Mouse (Mus musculus): ENCODE results near the gene Npc1l1. TPM values are rescaled to one million over a fixed set of nuclear protein-coding genes. Genes with fewer than 3 reads are reported as not detected.

Gene Npc1l1
- polyA plus RNA-seq, 1 experiment from 2014 or later, result 0.12 TPM

- H3K9me3 ChIP-seq (ENCODE audit: low read length), result no peaks in the 10 kb centered on the region
- no peaks in the 10 kb centered on the region for H3K27me3 ChIP-seq (ENCODE audit: insufficient read depth, low read length)
- no peak overlapping the region for H3K9ac ChIP-seq (replicated peaks; ENCODE audit: low read length)
- no peak overlapping the region for H3K4me2 ChIP-seq (replicated peaks; ENCODE audit: low read depth, low read length)
- H3K36me3 ChIP-seq (ENCODE audit: insufficient read depth, low read length), result no peaks in the 10 kb centered on the region
- 92% methylated on average over 12 of the region's 12 CpGs for WGBS
- H3K27ac ChIP-seq (ENCODE audit: low read length), result no peak overlapping the region
- no peaks in the 10 kb centered on the region; the same call in 1 of the 2 replicates for H3K4me1 ChIP-seq (ENCODE audit: insufficient read depth, low read length)
- no peak for ATAC-seq (ENCODE audit: low FRiP score, low TSS enrichment)
- H3K4me3 ChIP-seq (ENCODE audit: low read length), result no peak overlapping the region
Measured at GRCm38 (mm10) chr11:6166351-6166750, 63.6 kb downstream of the Npc1l1 start.

GRCm38 (mm10) chr11:6165391-6166081, 64.4 kb downstream of the Npc1l1 start:
- no peak overlapping the region for H3K27ac ChIP-seq (ENCODE audit: low read length)
- H3K9ac ChIP-seq (replicated peaks; ENCODE audit: low read length), result no peak overlapping the region
- H3K4me2 ChIP-seq (replicated peaks; ENCODE audit: low read depth, low read length), result no peak overlapping the region
- H3K4me3 ChIP-seq (ENCODE audit: low read length), result no peak overlapping the region
- H3K4me1 ChIP-seq (ENCODE audit: insufficient read depth, low read length), result no peaks in the 10 kb centered on the region; the same call in 1 of the 2 replicates
- no peak for ATAC-seq (ENCODE audit: low FRiP score, low TSS enrichment)
- H3K27me3 ChIP-seq (ENCODE audit: insufficient read depth, low read length), result no peaks in the 10 kb centered on the region
- no peaks in the 10 kb centered on the region for H3K9me3 ChIP-seq (ENCODE audit: low read length)
- WGBS, result 88% methylated on average over 7 of the region's 7 CpGs
- no peaks in the 10 kb centered on the region for H3K36me3 ChIP-seq (ENCODE audit: insufficient read depth, low read length)

- Histone ChIP-seq H3K9ac (replicated peaks; ENCODE audit: low read length) (no peak overlapping the region), H3K4me1 (ENCODE audit: insufficient read depth, low read length) (no peaks in the 10 kb centered on the region), H3K36me3 (ENCODE audit: insufficient read depth, low read length) (no peaks in the 10 kb centered on the region), H3K9me3 (ENCODE audit: low read length) (no peaks in the 10 kb centered on the region), H3K27ac (ENCODE audit: low read length) (no peak overlapping the region), H3K27me3 (ENCODE audit: insufficient read depth, low read length) (no peaks in the 10 kb centered on the region), H3K4me2 (replicated peaks; ENCODE audit: low read depth, low read length) (no peak overlapping the region), H3K4me3 (ENCODE audit: low read length) (no peak overlapping the region)
- whole genome bisulfite sequencing, result 95% methylated on average over 7 of the region's 7 CpGs
- no peak for ATAC-seq (ENCODE audit: low FRiP score, low TSS enrichment)
Measured at GRCm38 (mm10) chr11:6164781-6165180, 65.2 kb downstream of the Npc1l1 start.

DNA sequence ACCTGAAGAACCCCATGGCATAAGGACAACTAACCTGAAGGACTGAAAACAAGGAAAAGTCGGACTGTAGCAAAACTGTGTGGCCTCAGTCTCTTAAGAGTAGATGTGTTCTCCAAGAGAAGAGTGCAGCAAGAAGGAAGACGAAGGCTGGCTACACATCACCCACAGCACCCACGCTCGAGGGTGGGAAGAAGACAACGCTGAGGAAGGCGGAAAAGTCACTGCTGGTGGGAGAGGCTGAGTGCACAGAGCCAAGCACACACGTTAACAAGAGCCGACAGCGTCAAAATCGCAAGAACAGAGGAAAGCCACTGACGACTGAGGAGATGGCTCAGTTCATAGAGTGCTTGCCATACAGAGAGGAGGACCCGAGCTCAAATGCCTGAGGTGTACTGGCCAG, 66.2 kb downstream of the Npc1l1 start:
- Histone ChIP-seq H3K27ac (ENCODE audit: low read length) (no peak overlapping the region), H3K9me3 (ENCODE audit: low read length) (no peaks in the 10 kb centered on the region), H3K9ac (replicated peaks; ENCODE audit: low read length) (no peak overlapping the region), H3K4me2 (replicated peaks; ENCODE audit: low read depth, low read length) (no peak overlapping the region), H3K4me1 (ENCODE audit: insufficient read depth, low read length) (no peaks in the 10 kb centered on the region), H3K4me3 (ENCODE audit: low read length) (no peak overlapping the region), H3K36me3 (ENCODE audit: insufficient read depth, low read length) (no peaks in the 10 kb centered on the region), H3K27me3 (ENCODE audit: insufficient read depth, low read length) (no peaks in the 10 kb centered on the region)
- ATAC-seq (ENCODE audit: low FRiP score, low TSS enrichment), result no peak
- WGBS, result 85% methylated on average over 12 of the region's 12 CpGs

DNA sequence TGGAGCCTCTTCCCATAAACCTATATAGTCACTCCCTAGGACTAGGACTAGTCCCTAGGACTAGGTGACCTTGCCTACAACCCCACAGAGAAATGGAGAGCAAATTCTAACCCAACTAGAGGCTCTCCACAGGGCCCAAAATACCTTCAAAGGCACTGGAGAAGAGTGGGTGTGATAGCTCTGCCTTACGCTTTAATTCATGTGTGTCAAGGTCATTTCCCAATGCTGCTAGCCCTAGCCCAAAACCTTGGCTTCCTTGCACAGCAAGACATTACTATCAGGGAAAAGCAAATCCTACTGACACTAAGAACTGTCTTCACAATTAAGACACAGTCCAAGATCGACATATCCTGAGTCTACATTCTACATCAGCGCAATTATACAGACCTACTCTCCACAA, 66.9 kb downstream of the Npc1l1 start:
- Histone ChIP-seq H3K4me1 (ENCODE audit: insufficient read depth, low read length) (no peaks in the 10 kb centered on the region), H3K4me3 (ENCODE audit: low read length) (no peak overlapping the region), H3K36me3 (ENCODE audit: insufficient read depth, low read length) (no peaks in the 10 kb centered on the region), H3K9ac (replicated peaks; ENCODE audit: low read length) (no peak overlapping the region), H3K27ac (ENCODE audit: low read length) (no peak overlapping the region), H3K27me3 (ENCODE audit: insufficient read depth, low read length) (no peaks in the 10 kb centered on the region), H3K9me3 (ENCODE audit: low read length) (no peaks in the 10 kb centered on the region), H3K4me2 (replicated peaks; ENCODE audit: low read depth, low read length) (no peak overlapping the region)
- 97% methylated on average over 3 of the region's 3 CpGs for WGBS
- ATAC-seq (ENCODE audit: low FRiP score, low TSS enrichment), result no peak

- no peak overlapping the region for H3K9ac ChIP-seq (replicated peaks; ENCODE audit: low read length)
Measured at GRCm38 (mm10) chr11:6161549-6161948, 68.4 kb downstream of the Npc1l1 start.

More at GRCm38 (mm10) chr11:6161549-6161948, 68.4 kb downstream of the Npc1l1 start:
- Histone ChIP-seq H3K27me3 (ENCODE audit: insufficient read depth, low read length) (no peaks in the 10 kb centered on the region), H3K4me2 (replicated peaks; ENCODE audit: low read depth, low read length) (no peak overlapping the region), H3K9me3 (ENCODE audit: low read length) (no peaks in the 10 kb centered on the region), H3K4me3 (ENCODE audit: low read length) (no peak overlapping the region), H3K27ac (ENCODE audit: low read length) (no peak overlapping the region), H3K36me3 (ENCODE audit: insufficient read depth, low read length) (no peaks in the 10 kb centered on the region), H3K4me1 (ENCODE audit: insufficient read depth, low read length) (no peaks in the 10 kb centered on the region)
- ATAC-seq (ENCODE audit: low FRiP score, low TSS enrichment), result no peak

Other genes starting within 250 kb of the Npc1l1 start
- 3.4 and 4.1 TPM in 2 replicates for gene Camk2b, start 163.8 kb downstream of the Npc1l1 start, polyA plus RNA-seq (2015; fragmentation: Nextera tagmentation; extraction: Ambion mirVana)
- 0.40 and 0.49 TPM in 2 replicates for gene A730071L15Rik, start 30.1 kb downstream of the Npc1l1 start, polyA plus RNA-seq (2015; fragmentation: Nextera tagmentation; extraction: Ambion mirVana)
- 39.2 and 40.6 TPM in 2 replicates for gene Nudcd3, start 29.7 kb downstream of the Npc1l1 start, polyA plus RNA-seq (2015; fragmentation: Nextera tagmentation; extraction: Ambion mirVana)
- 104 and 106 TPM in 2 replicates for gene Ddx56, start 37.6 kb upstream of the Npc1l1 start, polyA plus RNA-seq (2015; fragmentation: Nextera tagmentation; extraction: Ambion mirVana)
- gene Tmed4, start 44.7 kb upstream of the Npc1l1 start, polyA plus RNA-seq (2015; fragmentation: Nextera tagmentation; extraction: Ambion mirVana), result 155 and 158 TPM in 2 replicates
- 155 and 157 TPM in 2 replicates for gene Ogdh, start 61.5 kb upstream of the Npc1l1 start, polyA plus RNA-seq (2015; fragmentation: Nextera tagmentation; extraction: Ambion mirVana)
- 11.7 and 12.5 TPM in 2 replicates for gene Zmiz2, start 158.9 kb upstream of the Npc1l1 start, polyA plus RNA-seq (2015; fragmentation: Nextera tagmentation; extraction: Ambion mirVana)
- gene Ppia, start 185.3 kb upstream of the Npc1l1 start, polyA plus RNA-seq (2015; fragmentation: Nextera tagmentation; extraction: Ambion mirVana), result 4,884 and 4,942 TPM in 2 replicates
- gene H2afv, start 214.3 kb upstream of the Npc1l1 start, polyA plus RNA-seq (2015; fragmentation: Nextera tagmentation; extraction: Ambion mirVana), result 560 and 596 TPM in 2 replicates
- gene Purb, start 245.8 kb upstream of the Npc1l1 start, polyA plus RNA-seq (2015; fragmentation: Nextera tagmentation; extraction: Ambion mirVana), result 24.8 and 30.1 TPM in 2 replicates